Mouse (Mus musculus) ES-Bruce4 (cell line): Measurements from ENCODE around the gene Unc119b.

Experiments used
- CTCF ChIP-seq: IDR thresholded peaks from one replicate; pipeline ENCODE4 v1.8.1; 2011; ENCODE audit warnings: low read depth, low read length
- EP300 ChIP-seq: IDR thresholded peaks from 2 replicates; pipeline ENCODE4 v1.6.1; 2011; ENCODE audit warnings: low read depth, low read length; ENCODE audit not compliant: insufficient read depth

DNA sequence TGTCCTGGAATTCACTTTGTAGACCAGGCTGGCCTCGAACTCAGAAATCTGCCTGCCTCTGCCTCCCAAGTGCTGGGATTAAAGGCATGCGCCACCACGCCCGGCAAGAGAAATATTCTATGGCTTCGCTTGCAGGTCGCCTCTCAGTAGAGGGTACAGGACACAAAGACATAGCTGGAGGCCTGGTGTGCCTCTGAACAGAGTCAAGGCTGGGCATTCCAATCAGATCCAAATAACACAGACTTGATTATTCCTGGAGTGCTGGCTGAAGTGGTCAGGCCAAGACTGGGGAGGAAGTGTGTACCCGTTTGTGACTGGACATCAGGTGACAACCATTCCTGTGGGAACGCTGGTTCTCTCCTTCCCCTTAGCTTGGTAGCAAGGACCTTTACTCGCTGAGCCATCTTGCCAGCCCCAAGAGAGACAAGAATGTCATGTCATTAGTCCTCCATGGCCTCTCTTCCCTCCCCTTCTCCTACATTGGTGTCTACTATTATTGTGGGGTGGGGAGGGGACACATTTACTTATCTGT lies 7.5 kb upstream of the Unc119b start:
- no peak for TF ChIP-seq CTCF
- TF ChIP-seq EP300 = no peak
